Mouse (Mus musculus): ENCODE data around the gene Cap1. TPM values are rescaled to one million over a fixed set of nuclear protein-coding genes. Genes with fewer than 3 reads are reported as not detected.

The Cap1 gene
- polyA plus RNA-seq (2014; fragmentation: Illumina TruSeq; extraction: RNeasy Lipid Tissue Mini Kit (QIAGEN cat#74804)), result 86.8 TPM

GRCm38 (mm10) chr4:122885768-122886578 is at the start of gene Cap1:
TSS of gene Cap1 (minus strand) at chr4:122886056.

GRCm38 (mm10) chr4:122835530-122836402 is 50.1 kb downstream of the Cap1 start, which contains the start of gene Ppt1:
TSS of gene Ppt1 (plus strand) at chr4:122836242.

Other genes starting within 250 kb of the Cap1 start
- not detected for gene 9530002B09Rik, start 196.8 kb downstream of the Cap1 start, polyA plus RNA-seq (2014; fragmentation: Illumina TruSeq; extraction: RNeasy Lipid Tissue Mini Kit (QIAGEN cat#74804))
- gene Ppt1, start 49.8 kb downstream of the Cap1 start, polyA plus RNA-seq (2014; fragmentation: Illumina TruSeq; extraction: RNeasy Lipid Tissue Mini Kit (QIAGEN cat#74804)), result 279 TPM
- 1.2 TPM for gene Mfsd2a, start 75.1 kb upstream of the Cap1 start, polyA plus RNA-seq (2014; fragmentation: Illumina TruSeq; extraction: RNeasy Lipid Tissue Mini Kit (QIAGEN cat#74804))
- 23.0 TPM for gene Mycl, start 109.6 kb upstream of the Cap1 start, polyA plus RNA-seq (2014; fragmentation: Illumina TruSeq; extraction: RNeasy Lipid Tissue Mini Kit (QIAGEN cat#74804))
- gene Trit1, start 130.5 kb upstream of the Cap1 start, polyA plus RNA-seq (2014; fragmentation: Illumina TruSeq; extraction: RNeasy Lipid Tissue Mini Kit (QIAGEN cat#74804)), result 19.4 TPM
- gene Bmp8b, start 219.1 kb upstream of the Cap1 start, polyA plus RNA-seq (2014; fragmentation: Illumina TruSeq; extraction: RNeasy Lipid Tissue Mini Kit (QIAGEN cat#74804)), result not detected
- not detected for gene Oxct2b, start 230.2 kb upstream of the Cap1 start, polyA plus RNA-seq (2014; fragmentation: Illumina TruSeq; extraction: RNeasy Lipid Tissue Mini Kit (QIAGEN cat#74804))

Measured in ovary, adult 10 weeks (tissue).